Mouse (Mus musculus): ENCODE measurements around the gene Slc41a2.

Slc41a2 gene

DNA sequence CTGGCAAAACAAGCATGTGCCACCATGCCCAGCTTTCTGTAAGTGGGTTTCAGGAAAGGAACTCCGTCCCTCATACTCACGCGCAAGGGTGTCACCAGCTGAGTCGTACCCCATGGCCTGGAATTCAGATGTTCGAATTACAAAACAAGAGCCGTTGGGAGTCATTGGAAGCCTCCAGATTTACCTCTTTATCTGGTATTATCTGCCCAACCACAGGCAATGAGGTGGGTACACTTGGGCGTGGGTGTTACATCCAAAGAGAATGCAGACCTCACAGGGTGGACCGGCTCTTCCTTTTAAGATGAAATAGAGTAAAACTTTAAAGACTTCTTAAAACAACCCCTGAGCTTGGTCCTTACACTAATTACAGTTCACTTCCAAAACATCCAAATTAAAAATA lies 151.5 kb downstream of the Slc41a2 start:
- CTCF ChIA-PET: no interaction called here

DNA sequence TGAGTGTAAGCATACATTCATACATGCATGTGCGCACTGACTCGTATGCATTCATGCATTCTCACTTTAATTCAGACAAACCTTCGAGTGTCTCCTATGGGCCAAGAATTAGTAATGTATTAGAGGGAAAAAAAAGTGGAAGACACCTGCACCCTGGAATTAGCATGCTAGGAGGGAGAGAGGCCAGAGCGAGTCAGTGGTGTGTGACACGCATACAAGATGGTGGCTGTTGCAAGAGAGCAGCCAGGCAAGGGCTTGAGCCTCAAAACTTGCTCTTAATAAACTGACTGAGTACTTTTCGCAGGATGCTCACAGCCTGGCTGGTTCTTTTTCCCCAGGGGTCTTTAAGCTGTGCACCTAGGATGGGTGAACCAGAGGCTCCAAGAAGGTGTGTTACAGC lies 152.6 kb downstream of the Slc41a2 start:
- CTCF ChIA-PET: no interaction called here

DNA sequence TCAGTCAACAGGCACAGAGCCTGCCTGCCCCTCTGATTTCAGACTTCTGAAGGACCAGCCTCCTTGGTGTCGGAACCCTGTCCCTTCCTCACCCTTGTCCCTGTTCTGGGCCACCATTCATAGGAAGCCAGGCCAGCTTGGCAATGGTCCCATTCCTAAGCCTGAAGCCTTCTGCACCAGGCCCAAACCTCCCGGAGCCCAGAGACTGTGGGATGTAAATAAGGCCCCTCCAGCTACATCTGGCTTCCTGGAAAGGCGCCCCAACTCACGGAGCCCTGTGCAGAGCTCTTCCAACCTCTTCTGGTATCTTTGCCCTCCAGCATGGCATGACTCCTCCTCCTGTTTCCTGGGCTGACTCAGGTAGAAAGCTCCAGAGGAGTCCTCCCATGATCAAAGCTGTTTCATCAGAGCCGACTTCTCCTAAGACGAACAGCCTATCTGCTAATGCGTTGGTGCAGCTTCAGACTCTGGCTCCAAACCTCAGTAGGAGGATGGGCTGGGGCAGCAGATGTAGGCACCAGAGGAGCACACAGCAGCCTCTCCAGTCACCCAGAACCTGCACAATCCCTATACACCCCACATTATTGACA lies 153.1 kb downstream of the Slc41a2 start:
- CTCF ChIA-PET: interaction anchor here (0.6 kb wide), 1 partner anchor 361 kb away, joined by 3 read pairs; no protein-coding TSS in a partner anchor

DNA sequence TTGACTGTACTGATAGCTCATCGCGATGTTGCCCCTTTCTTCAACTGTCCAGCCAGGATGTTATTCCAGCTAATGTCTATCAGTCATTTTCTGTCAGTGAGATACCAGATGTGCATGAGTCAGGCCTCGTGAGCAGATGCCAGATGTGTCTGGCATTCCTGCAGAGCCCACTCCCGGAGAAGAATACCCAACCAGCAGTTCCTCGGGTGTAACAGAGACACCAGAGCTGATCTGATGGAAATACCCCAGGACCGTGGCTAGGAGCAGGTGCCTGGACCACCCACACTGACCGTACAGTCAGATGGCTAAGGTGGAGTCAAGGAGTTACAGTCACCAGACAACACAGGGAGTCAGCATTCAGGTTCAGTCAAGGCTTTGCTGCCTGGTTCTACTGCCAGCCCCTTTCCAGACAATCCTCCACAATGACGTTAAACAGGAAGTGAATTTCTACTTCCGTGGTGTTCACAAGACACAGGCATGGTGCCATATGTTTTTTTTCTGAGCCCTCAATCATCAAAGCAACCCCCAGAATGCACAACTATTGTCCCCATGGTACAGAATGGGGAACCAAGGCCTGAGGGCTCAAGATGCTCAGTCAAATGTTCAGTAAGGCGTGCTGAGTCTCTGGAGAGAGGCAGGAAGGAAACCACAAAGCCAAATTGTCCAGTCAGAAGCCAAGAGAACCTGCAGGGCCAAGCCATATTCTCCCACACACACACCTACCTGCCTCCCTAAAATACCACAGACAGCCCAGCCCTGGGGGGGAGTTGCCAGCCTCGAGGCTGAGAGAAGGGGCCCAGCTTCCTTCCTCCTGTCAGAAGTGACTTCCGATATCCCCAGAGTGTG lies 153.8 kb downstream of the Slc41a2 start:
- CTCF ChIA-PET: interaction anchor here (0.6 to 1.5 kb wide), 3 partner anchors 274 to 365 kb away, joined by 3 to 5 read pairs (median 3); no protein-coding TSS in a partner anchor

DNA sequence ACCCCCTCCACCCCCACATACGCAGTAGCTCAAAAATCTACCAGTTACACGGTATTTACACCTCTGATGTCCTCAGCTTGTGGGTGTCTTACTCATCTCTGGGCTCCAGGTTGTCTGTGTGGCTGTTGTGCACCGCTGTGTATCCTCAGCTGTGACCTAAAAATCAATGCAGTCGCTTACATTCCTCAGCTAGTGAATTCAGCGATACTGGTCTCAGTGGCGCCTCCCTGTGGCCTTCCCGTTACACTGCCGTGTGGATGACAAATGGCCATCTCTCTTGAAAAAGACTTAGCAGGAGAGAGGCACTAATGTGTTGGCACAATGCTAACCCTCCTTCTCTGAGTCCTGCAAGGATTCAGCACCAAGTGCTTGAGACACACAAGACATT lies 155.1 kb downstream of the Slc41a2 start:
- CTCF ChIA-PET: interaction anchor here (0.5 to 1.5 kb wide), 2 partner anchors 16 to 273 kb away, joined by 5 to 7 read pairs; no protein-coding TSS in a partner anchor

DNA sequence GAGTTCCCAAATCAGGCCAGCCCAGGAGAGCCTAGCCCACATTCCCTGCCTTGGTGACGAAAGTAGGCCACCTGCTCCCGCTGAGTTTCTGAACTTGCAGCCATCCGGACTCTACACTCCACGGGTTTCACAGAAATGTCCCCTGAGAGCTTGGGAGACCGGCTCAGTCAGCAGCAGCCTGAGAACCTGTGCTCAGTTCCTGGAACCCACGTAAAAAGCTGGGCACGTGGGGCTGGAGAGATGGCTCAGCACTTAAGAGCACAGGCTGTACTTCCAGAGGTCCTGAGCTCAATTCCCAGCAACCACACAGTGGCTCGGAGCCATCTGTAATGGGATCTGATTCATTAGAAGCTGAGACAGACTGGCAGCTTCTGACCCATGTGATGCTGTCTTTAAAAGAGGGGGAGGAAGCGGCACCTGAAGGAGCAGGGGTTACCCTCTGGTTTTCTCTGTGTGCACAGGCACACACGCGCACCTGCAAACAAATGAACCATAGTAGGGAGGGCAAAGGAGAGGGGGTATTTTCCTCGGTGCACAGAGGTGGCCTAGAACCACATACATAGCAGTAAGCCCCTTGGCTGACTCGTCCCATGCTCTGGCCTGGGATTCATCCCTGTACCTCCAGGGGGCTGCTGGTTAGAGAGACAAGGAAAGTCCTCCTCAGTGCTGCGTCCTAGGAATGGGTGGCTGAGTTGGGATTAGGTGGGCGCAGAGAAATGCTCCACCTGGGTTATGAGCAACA lies 155.7 kb downstream of the Slc41a2 start:
- CTCF ChIA-PET: interaction anchor here (0.5 to 1.5 kb wide), 2 partner anchors 17 to 272 kb away, joined by 5 to 7 read pairs; no protein-coding TSS in a partner anchor
